Mouse (Mus musculus) lung, postnatal 14 days (tissue): ENCODE measurements at regions not wholly inside any gene's neighbourhood (a gene's known extent, or its start where the extent isn't known, plus 50 kb on each side); places are given as distances from the start of the nearest gene placed in this dataset.

ENCODE experiments used
- DNase-seq: peaks from one replicate; pipeline ENCODE4 v3.0.0; 2021

GRCm38 (mm10) chr3:148656187-148656586 lies 334.2 kb downstream of the Adgrl2 start:
- peak; percentile 28 for DNase-seq

DNA sequence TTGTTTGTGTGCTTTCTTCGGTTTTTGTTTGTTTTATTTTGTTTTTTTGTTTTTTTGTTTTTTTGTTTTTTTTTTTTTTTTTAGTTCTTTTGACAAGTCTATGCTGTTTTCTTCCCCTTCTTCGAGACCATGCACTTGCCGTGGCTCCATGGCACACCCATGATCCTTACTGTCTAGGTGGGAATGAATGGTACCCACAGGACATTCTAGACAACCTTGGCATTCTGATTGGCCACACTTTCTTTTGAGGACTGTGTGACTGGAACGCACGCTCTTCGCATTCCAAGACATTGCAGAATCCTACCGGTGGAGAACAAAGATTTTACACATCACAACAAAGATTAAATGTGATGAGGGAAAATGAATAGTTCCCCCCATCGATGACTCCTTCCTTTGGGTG lies 340.1 kb downstream of the Adgrl2 start:
- DNase-seq, result no peak

DNA sequence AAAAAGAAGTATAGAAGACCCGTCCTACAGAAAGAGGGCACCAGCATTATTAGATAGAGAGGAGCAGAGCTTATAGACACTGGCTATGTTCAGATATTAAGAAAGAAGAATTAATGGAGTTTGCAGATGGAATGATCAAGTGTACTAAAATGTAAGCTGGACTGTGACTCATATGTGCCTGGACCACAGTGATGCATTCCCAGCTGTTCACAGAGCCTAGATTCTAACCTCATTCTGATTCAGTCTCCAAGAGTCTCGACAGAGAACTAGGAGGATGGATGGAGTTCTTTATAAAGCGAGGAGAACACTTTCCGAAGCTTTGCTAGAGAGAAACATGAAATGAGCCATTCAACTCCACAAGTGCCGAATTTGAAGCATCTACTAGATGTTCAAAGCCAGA lies 345.4 kb downstream of the Adgrl2 start:
- no peak for DNase-seq

GRCm38 (mm10) chr3:148641581-148641980 lies 348.8 kb downstream of the Adgrl2 start:
- DNase-seq, result no peak

GRCm38 (mm10) chr3:148640680-148641101 lies 349.7 kb downstream of the Adgrl2 start:
- peak; percentile 29 for DNase-seq

GRCm38 (mm10) chr3:148635101-148635500 lies 355.3 kb downstream of the Adgrl2 start:
- peak; percentile 44 for DNase-seq

GRCm38 (mm10) chr3:148634352-148634751 lies 356.0 kb downstream of the Adgrl2 start:
- DNase-seq, result no peak

GRCm38 (mm10) chr3:148633291-148633690 lies 357.1 kb downstream of the Adgrl2 start:
- no peak for DNase-seq

- DNase-seq, result no peak
Measured at GRCm38 (mm10) chr3:148632449-148632848, 357.9 kb downstream of the Adgrl2 start.

GRCm38 (mm10) chr3:148631415-148632192 lies 358.8 kb downstream of the Adgrl2 start:
- DNase-seq, result no peak

GRCm38 (mm10) chr3:148630865-148631264 lies 359.5 kb downstream of the Adgrl2 start:
- DNase-seq, result no peak

- DNase-seq, result no peak
Measured at GRCm38 (mm10) chr3:148614971-148615671, 375.2 kb downstream of the Adgrl2 start.

DNA sequence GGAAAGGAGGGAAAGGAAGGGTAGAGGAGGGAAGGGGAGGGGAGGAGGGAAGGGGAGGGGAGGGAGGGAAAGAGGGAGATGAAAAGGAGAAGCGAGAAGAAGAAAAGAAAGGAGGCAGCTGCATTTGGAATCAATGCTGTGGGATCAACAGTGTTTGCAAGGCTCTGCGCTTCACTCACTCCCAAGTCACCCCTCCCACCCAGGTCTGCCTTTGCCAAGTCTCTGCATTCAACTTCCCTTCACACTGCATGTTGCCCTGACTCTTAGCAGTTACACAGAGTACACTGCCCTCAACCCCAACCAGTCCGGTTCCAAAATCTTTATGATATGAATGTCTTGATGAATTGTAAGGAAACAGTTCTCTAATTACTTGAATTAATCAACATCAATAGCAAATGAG lies 376.9 kb downstream of the Adgrl2 start:
- no peak for DNase-seq

- DNase-seq, result no peak
Measured at GRCm38 (mm10) chr3:148603276-148603675, 387.1 kb downstream of the Adgrl2 start.

- no peak for DNase-seq
Measured at GRCm38 (mm10) chr3:148602730-148603255, 387.6 kb downstream of the Adgrl2 start.

DNA sequence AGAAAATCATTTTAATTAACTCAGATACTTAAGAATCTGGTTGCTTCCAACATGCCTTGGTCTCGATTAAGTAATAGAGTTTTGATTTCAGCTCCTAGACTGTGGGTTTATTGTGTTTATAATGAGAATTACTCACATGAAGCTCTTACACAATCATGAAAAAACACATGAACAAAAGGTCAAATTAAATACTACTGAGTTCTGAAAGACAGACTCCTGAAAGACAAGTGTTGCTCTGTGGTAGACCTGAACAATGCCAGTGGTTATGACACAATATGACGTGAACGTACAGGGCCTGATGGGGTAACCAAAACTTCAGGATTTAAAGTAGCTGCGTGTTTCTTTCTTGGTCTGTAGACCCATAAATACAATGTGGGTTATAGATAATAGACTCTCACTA lies 394.8 kb downstream of the Adgrl2 start:
- no peak for DNase-seq

GRCm38 (mm10) chr3:148589556-148589955 lies 400.8 kb downstream of the Adgrl2 start:
- no peak for DNase-seq

DNA sequence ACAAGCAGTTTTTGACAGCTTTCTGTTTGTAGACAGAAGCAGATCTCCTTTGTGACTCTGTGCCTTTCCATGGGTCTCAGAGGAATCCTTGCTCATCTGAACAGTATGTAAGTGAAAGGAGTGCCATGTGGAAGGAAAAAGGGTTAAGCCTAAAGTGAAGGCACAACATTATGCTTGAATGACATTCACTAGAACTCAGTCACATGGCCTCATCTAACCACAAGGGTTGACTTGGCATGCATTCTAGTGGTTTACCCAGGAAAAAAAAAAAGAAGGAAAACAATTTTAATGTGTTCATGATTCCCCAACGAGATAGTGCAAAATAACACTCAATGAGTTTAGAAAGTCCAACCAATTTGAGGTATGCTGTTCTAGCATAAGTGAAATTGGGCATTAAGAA lies 414.6 kb downstream of the Adgrl2 start:
- DNase-seq, result no peak

DNA sequence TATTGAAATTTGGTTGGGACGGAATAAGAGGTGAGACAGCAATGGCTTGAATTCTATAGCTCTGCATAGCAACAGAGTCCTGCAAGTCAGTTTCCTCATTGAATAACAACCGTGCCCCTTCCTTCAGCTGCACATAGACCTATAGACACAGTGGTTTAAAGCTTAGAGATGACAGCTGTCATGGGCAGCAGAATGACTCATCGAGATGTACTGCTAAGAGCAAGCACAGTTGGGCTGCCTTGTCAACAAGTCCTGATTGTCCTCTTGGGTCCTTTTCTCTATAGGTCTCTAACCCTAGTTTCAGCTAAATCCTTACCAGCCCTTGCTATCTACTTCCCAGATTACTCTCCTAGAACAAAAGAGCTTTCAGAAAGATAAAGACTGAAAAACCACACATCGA lies 417.9 kb downstream of the Adgrl2 start:
- DNase-seq, result no peak

DNA sequence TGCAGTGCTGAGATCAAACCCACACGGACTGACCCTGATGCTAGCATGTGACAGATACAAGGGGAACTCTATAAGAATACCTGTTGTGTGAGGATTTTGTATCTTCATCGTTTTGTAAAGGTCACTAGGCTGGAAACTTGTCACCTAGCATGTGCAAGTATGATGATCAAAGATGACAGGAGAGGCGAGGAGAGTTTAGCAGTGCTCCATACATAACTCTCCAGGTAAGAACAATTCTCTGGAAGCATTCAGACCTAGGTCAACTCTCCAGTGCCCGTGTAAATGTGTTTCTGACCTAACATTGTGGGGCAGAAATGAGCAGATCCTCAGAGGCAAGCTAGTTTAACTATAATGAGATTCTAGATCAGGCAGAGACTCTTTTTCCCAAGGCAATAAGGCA lies 425.6 kb downstream of the Adgrl2 start:
- DNase-seq, result no peak

DNA sequence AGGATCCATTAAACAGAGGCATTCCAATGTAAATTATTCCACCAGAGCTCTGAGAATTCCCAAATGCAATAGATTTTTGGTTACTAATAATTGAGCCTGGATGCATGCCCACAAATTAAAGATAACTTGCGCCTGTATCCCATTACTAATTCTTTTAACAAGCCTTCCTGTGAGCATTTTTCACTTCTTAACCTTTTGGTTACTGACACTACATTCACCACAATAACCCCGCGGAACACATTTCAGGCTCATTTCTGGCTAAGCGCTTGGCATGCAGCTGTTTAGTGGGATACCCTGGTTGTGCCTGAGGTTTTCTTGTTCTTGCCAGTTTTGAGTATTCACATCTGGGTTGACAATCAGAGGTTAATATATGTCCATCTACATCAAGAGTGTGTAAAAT lies 429.1 kb downstream of the Adgrl2 start:
- DNase-seq, result no peak

- DNase-seq, result no peak
Measured at GRCm38 (mm10) chr3:148559752-148560460, 430.4 kb downstream of the Adgrl2 start.

DNA sequence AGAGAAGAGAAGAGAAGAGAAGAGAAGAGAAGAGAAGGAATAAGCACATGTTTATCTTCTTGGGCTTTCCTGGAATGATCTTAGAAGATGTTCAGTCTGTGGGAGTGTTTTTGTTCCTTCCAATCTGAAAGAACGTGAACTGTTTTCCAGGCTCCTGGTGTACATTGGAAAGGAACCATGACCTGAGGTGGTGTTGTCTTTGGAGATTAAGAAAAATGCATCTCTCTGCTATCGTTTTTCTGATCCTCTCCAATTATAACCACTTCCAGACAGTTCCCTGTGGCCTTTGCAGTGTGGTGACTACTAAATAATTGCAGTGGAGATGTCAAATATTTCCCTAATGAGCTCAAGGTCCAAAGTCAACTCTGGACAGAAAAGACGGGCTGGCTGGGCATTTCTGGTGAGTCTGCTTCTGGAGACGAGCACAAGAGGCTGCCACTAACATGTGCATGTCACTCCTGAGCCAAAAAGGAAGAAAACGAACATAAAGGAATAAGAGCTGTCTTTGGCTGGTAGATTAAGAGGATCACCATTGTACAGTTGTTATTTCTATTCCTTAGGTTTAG lies 431.7 kb downstream of the Adgrl2 start:
- no peak for DNase-seq
